Comparison of ENCODE assay signal across 12 mouse cellular contexts in the genomic region with DNA sequence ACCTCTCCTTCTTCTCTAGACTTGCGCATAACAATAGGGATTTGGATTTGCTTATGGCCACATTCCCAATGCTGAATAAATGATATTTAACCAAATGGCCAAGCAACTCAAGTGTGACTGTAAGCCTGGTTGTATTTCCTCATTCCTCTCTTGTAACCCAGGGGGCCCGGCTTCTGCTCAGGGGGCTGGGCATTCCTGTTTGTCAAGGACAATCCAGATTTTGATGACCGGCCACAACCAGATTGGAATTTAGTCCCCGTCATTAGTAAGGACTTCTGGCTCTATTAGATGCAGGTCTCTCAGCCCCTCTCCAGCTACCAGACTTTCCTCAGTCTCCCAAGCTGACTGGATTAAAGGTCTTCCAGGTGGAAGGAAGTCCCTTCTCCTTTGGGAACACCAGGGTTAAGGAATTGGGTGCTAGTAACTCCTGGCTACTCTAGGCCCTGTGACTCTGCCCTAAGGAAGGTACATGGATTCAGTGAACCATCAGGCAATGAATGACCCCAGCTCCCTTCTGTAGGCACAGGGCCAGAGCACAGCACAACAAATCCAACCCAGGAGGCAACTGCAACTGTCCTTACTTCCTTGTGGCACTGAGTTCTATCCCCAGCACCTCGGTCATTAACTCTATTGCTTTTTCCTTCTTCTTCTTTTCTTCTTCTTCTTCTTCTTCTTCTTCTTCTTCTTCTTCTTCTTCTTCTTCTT.
"Had no signal": no experiment of that assay in that cellular context is flagged by ENCODE, and none has a peak within 500 bp of the region (broad histone marks: within the 10 kb centered on the region; RNA-seq: fewer than 3 reads in every experiment).

No protein-coding gene starts in this region.

- H3K27me3 ChIP-seq: limb, embryonic 15.5 days; liver, embryonic 12.5 days; lung, embryonic 15.5 days; midbrain, embryonic 12.5 days had no signal

- H3K36me3 ChIP-seq: limb, embryonic 15.5 days; liver, embryonic 12.5 days; lung, embryonic 15.5 days; midbrain, embryonic 12.5 days had no signal

- DNase-seq: layer of hippocampus, adult 9-11 months; layer of hippocampus, postnatal 36 days; right cerebral cortex, adult 18-20 months; thymus, postnatal 4 days had no signal

- H3K4me3 ChIP-seq: limb, embryonic 15.5 days; liver, embryonic 12.5 days; lung, embryonic 15.5 days; midbrain, embryonic 12.5 days had no signal

- H3K9ac ChIP-seq: limb, embryonic 15.5 days; liver, embryonic 12.5 days; lung, embryonic 15.5 days; midbrain, embryonic 12.5 days had no signal

- H3K4me2 ChIP-seq: limb, embryonic 15.5 days; liver, embryonic 12.5 days; lung, embryonic 15.5 days; midbrain, embryonic 12.5 days had no signal

- H3K27ac ChIP-seq: limb, embryonic 15.5 days; liver, embryonic 12.5 days; lung, embryonic 15.5 days; midbrain, embryonic 12.5 days; stomach, postnatal 0 days had no signal

- ATAC-seq: hindbrain, embryonic 16.5 days; inflammation-experienced regulatory T-cells, adult 6 months; liver, embryonic 12.5 days; midbrain, embryonic 16.5 days had no signal

- H3K9me3 ChIP-seq: limb, embryonic 15.5 days; liver, embryonic 12.5 days; lung, embryonic 15.5 days had no signal
